Mouse (Mus musculus): ENCODE measurements around the gene C530008M17Rik. TPM values are rescaled to one million over a fixed set of nuclear protein-coding genes. Genes with fewer than 3 reads are reported as not detected.

Gene C530008M17Rik
- total and polyA plus RNA-seq, 2 experiments from 2014 or later = 52.5 to 55.3 TPM

DNA sequence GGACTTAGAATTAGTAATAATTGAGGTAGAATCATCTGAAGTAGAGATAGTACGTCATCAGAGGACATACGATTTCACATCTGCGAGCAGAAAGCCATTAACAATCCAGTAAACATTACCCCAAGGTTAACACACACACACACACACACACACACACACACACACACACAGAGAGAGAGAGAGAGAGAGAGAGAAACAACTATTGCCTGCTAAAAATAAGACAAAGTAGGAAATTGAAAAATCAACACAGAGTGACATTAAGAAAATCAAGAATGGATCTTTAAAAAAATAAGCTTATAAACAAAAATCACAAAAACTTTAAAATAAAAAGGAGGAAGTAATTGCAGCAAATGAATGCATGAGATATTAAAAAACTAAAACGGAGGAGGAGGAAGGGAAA is 6.4 kb upstream of the C530008M17Rik start:
- no peak overlapping the region for H3K4me3 ChIP-seq (ENCODE audit: low read length)
- no peaks in the 10 kb centered on the region for H3K4me1 ChIP-seq (ENCODE audit: insufficient read depth, low read length)
- ATAC-seq = no peak
- H3K9ac ChIP-seq (replicated peaks; ENCODE audit: low read length) = no peak overlapping the region
- WGBS = 77% methylated on average over 4 of the region's 4 CpGs
- TF ChIP-seq CTCF (IDR thresholded peaks at IDR 0.05; ENCODE audit: low read depth) = no peak
- no peak for DNase-seq (ENCODE audit: low spot score)
- no peaks in the 10 kb centered on the region for H3K36me3 ChIP-seq (ENCODE audit: insufficient read depth, low read length)
- no peaks in the 10 kb centered on the region for H3K9me3 ChIP-seq (ENCODE audit: low read length)
- no peak overlapping the region for H3K4me2 ChIP-seq (ENCODE audit: low read depth, low read length)
- H3K27ac ChIP-seq = no peak overlapping the region
- H3K27me3 ChIP-seq (ENCODE audit: insufficient read depth, low read length) = no peaks in the 10 kb centered on the region

DNA sequence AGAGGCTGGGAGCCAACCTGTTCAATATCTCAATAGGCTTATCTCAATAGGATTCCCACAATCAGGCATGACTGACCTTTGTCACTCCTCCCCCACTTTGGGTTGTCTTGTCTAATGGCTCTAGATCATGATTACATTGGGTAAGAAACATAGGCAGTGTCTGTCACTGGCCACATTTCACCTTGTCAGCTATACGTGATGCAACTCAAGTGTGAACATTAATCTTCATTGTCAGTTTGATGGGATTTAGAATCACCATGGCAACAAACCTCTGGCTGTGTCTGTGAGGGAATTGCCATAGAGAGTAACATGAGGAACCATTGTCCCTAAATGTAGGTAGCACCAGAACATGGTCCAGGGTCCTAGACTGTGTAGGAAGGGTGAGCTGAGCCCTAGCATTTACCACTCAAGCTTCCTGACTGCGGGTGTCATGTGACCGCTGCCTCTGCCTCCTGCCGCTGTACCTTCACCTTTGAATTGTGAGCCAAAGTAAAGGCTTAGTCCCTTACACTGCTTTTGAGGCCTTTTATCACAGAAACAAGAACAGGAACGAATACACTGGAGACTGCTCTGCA is 5.1 kb upstream of the C530008M17Rik start:
- DNase-seq (ENCODE audit: low spot score) (peak; percentile 32), ATAC-seq (peak; percentile 73)
- TF ChIP-seq CTCF (IDR thresholded peaks at IDR 0.05; ENCODE audit: low read depth) = no peak
- Histone ChIP-seq H3K4me3 (ENCODE audit: low read length) (no peak overlapping the region), H3K27ac (peak overlapping the region; percentile 15; the same call in 1 of the 2 replicates), H3K36me3 (ENCODE audit: insufficient read depth, low read length) (no peaks in the 10 kb centered on the region), H3K4me2 (ENCODE audit: low read depth, low read length) (no peak overlapping the region), H3K4me1 (ENCODE audit: insufficient read depth, low read length) (no peaks in the 10 kb centered on the region), H3K27me3 (ENCODE audit: insufficient read depth, low read length) (no peaks in the 10 kb centered on the region), H3K9me3 (ENCODE audit: low read length) (no peaks in the 10 kb centered on the region), H3K9ac (replicated peaks; ENCODE audit: low read length) (no peak overlapping the region)
- WGBS = 66% methylated on average over 5 of the region's 5 CpGs

DNA sequence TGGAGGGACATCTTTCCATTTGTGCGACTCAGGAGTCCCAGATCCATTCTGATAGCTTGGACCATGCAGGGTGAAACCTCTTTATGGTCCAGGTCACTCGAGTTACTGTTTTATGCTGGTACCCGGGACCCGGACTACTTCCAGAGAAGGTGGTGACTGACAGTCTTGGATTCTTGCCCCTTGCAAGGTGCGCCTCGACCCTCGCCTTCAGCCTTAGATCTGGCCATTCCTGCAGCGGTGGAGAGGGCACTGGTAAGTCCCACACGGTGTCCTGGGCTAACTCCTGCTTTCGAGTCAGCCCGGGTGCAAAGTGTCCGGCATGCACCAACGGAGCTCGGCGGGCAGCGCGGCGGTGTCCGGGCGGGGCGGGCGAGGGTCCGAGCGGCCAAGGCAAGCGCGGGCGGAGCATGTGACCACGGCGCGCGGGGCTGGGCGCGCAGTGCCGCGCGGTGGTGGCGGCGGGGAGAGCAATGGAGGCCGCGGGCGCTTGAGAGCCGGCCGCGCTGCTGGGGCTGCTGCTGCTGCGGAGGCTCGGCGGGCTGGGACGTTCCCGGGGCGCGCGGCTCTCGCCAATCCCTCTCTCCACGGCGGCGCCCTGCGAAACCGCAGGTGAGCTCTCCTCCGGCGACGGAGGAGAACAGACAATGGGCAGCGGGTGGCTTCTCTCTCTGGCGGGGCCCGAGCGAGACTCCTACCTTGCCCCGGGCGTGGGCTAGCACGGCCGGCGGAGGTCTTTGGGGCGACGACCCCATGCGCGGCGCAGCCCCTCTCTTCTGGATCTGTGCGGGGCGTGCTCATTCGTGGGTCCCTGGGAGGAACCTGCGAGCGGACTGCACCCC is 1.2 kb downstream of the C530008M17Rik start:
- Histone ChIP-seq H3K36me3 (ENCODE audit: insufficient read depth, low read length) (no peaks in the 10 kb centered on the region), H3K9ac (replicated peaks; ENCODE audit: low read length) (peak overlapping the region; percentile 97), H3K4me1 (ENCODE audit: insufficient read depth, low read length) (0 out of 2 replicates have a peak, but pooled peaks cover 4% of the 10 kb centered on the region), H3K4me2 (ENCODE audit: low read depth, low read length) (peak overlapping the region; percentile 74), H3K27me3 (ENCODE audit: insufficient read depth, low read length) (no peaks in the 10 kb centered on the region), H3K4me3 (ENCODE audit: low read length) (peak overlapping the region; percentile 93), H3K27ac (peak overlapping the region; percentile 94), H3K9me3 (ENCODE audit: low read length) (no peaks in the 10 kb centered on the region)
- DNase-seq (ENCODE audit: low spot score) = peak; percentile 89
- under 1% methylated on average over 66 of the region's 80 CpGs for WGBS
- ATAC-seq = peak; percentile 93
- TF ChIP-seq CTCF (IDR thresholded peaks at IDR 0.05; ENCODE audit: low read depth) = no peak

DNA sequence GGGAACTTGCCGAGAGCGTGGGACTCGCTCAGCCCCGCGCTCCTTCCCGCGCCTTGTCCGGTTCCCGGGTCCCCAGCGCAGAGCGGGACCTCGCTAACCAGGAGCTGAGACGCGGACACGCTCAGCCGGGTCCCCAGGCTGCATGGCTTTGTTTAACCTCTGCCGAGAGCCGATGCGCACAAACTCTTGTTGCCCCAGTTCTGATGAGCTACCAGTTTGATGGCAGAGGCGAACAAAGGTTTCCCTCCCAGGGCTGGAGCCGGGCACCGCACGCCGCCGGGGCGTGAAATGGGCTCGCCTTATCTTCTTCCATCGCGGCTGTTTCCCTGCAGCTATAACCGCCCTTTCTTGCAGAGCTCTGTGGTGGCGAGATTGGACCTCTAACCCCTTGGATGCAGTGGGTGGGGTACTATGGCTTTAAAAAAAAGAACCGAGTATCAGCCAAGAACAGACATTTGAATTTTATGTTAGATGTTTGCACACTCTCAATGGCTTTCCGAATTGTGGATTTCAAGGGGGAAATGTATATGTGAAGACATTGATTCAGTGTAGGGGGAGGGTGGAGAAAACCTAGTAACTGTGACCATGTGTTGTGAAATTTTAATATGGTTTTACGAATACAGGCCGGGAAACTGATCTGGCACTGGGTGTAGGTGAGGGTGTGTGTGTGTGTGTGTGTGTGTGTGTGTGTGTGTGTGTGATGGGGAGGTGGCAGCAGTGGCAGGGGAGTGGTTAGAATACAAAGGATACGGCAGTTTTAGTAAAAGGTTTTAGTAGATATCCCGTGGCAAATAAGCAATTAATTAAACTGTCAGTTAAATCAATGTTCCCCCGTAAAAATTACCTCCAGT is 2.0 kb downstream of the C530008M17Rik start:
- no peak for TF ChIP-seq CTCF (IDR thresholded peaks at IDR 0.05; ENCODE audit: low read depth)
- under 1% methylated on average over 38 of the region's 38 CpGs for WGBS
- peak; percentile 67 for DNase-seq (ENCODE audit: low spot score)

DNA sequence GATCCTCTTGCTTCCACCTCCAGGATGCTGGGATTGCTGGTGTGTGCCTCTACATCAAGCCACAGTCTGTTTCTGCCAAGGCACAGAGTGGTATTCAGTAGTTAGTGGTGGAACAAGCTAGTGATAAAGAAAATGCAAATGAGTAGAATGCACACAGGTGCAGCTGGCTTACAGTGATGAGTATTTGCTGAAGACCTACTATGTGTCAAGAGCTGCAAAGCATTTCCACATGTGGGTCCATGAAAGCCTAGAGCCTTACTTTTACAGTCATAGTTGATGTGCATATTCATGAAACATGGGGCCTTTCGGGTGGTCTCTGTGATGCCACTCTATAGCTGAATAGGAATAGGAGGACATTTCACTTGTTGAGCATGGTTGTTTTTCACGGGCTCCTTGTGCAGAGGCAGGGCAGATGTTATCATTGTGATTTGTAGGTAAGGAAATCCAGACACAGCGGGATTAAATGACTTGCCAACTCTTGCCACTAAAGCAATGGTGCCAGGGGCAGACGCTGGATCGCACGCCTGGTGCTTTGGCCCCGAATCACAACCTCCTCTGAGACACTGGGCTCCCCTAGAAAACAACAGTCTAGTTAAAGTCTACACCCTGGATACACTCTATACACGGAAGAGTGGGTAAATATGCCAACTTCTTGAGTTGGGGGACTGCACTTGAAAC is 3.8 kb downstream of the C530008M17Rik start:
- Histone ChIP-seq H3K9me3 (ENCODE audit: low read length) (no peaks in the 10 kb centered on the region), H3K4me3 (ENCODE audit: low read length) (no peak overlapping the region), H3K27me3 (ENCODE audit: insufficient read depth, low read length) (no peaks in the 10 kb centered on the region), H3K9ac (replicated peaks; ENCODE audit: low read length) (no peak overlapping the region), H3K4me1 (ENCODE audit: insufficient read depth, low read length) (0 out of 2 replicates have a peak, but pooled peaks cover 4% of the 10 kb centered on the region), H3K27ac (no peak overlapping the region), H3K4me2 (ENCODE audit: low read depth, low read length) (peak overlapping the region; percentile 8; the same call in 1 of the 2 replicates), H3K36me3 (ENCODE audit: insufficient read depth, low read length) (no peaks in the 10 kb centered on the region)
- no peak for TF ChIP-seq CTCF (IDR thresholded peaks at IDR 0.05; ENCODE audit: low read depth)
- 47% methylated on average over 8 of the region's 8 CpGs for WGBS
- ATAC-seq (no peak), DNase-seq (ENCODE audit: low spot score) (no peak)

More for the DNA sequence above, 2.0 kb downstream of the C530008M17Rik start:
- Histone ChIP-seq H3K9me3 (ENCODE audit: low read length) (no peaks in the 10 kb centered on the region), H3K36me3 (ENCODE audit: insufficient read depth, low read length) (no peaks in the 10 kb centered on the region), H3K4me1 (ENCODE audit: insufficient read depth, low read length) (0 out of 2 replicates have a peak, but pooled peaks cover 4% of the 10 kb centered on the region), H3K4me3 (ENCODE audit: low read length) (peak overlapping the region; percentile 93), H3K27me3 (ENCODE audit: insufficient read depth, low read length) (no peaks in the 10 kb centered on the region), H3K9ac (replicated peaks; ENCODE audit: low read length) (peak overlapping the region; percentile 97), H3K4me2 (ENCODE audit: low read depth, low read length) (peak overlapping the region; percentile 74), H3K27ac (peak overlapping the region; percentile 94)
- peak; percentile 78 for ATAC-seq

DNA sequence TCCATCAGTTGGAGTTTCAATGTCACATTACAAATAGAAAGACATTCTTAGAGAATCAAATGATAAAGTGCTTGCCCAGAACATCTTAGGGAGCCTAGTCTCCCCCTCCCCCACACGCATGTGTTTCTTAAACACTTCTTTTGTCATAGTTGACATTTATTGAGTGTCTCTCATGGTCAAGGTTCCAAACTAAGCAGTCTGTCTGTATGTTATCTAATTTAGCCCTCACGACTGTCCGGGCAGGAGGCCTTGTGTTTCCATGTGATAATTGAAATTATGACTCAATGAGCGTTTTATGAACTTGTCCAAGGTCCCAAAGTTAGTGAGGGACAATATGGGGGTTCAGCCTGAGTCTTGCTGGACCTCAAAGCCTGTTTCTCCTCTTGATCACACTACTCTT is 5.0 kb downstream of the C530008M17Rik start:
- H3K9me3 ChIP-seq (ENCODE audit: low read length) = no peaks in the 10 kb centered on the region
- ATAC-seq = no peak
- H3K4me1 ChIP-seq (ENCODE audit: insufficient read depth, low read length) = 0 out of 2 replicates have a peak, but pooled peaks cover 4% of the 10 kb centered on the region
- H3K9ac ChIP-seq (replicated peaks; ENCODE audit: low read length) = no peak overlapping the region
- 80% methylated on average over 4 of the region's 4 CpGs for WGBS
- no peaks in the 10 kb centered on the region for H3K36me3 ChIP-seq (ENCODE audit: insufficient read depth, low read length)
- H3K4me3 ChIP-seq (ENCODE audit: low read length) = no peak overlapping the region
- DNase-seq (ENCODE audit: low spot score) = no peak
- H3K27me3 ChIP-seq (ENCODE audit: insufficient read depth, low read length) = no peaks in the 10 kb centered on the region
- H3K4me2 ChIP-seq (ENCODE audit: low read depth, low read length) = no peak overlapping the region
- no peak overlapping the region for H3K27ac ChIP-seq
- no peak for TF ChIP-seq CTCF (IDR thresholded peaks at IDR 0.05; ENCODE audit: low read depth)

All from hindbrain, postnatal 0 days (tissue).